Mouse (Mus musculus) brain, embryonic 14.5 days (tissue): Measurements from ENCODE around the gene Lmntd1.

Experiments used
- CTCF ChIP-seq: fragments of 200-500 bp; IDR thresholded peaks from 2 replicates; pipeline ENCODE4 v1.5.1; 2012; ENCODE audit warnings: inconsistent platforms, mild to moderate bottlenecking, moderate library complexity, borderline replicate concordance; ENCODE audit not compliant: insufficient read depth, insufficient read length; ENCODE audit errors: extremely low read depth
- POLR2A ChIP-seq: fragments of 200-500 bp; IDR thresholded peaks from 2 replicates; pipeline ENCODE4 v1.6.1; 2012; ENCODE audit warnings: mild to moderate bottlenecking, inconsistent platforms, borderline replicate concordance; ENCODE audit not compliant: poor library complexity, insufficient read depth, insufficient read length, severe bottlenecking; ENCODE audit errors: extremely low read depth

DNA sequence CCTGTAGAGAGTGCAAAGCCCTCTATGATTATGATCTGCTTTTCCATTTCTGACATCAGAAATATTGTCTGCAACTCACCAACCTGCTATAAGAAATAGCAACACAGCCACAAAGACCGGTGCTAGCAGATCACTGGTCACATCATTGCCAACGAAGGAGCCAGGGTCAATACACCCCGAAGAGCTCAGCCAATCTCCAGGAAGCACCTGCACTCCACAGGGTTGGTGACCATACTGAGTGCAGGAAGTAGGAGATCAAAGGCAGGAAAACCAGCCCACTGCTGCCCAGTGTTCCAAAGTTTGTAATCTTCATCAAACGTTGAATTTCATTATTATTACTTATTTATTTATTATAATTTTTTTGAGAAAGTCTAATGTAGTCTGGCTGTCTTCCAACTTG is 9.5 kb downstream of the Lmntd1 start:
- no peak for TF ChIP-seq CTCF
- no peak for TF ChIP-seq POLR2A
